Mouse (Mus musculus): ENCODE results near the gene Akap8l.

- TF ChIP-seq TAL1 (IDR thresholded peaks at IDR 0.05; ENCODE audit: low read length) (no peak), GATA1 (IDR thresholded peaks at IDR 0.05; ENCODE audit: low read length) (no peak)
Measured at GRCm38 (mm10) chr17:32307963-32308362, 42.4 kb downstream of the Akap8l start.

Measured in erythroblast, embryonic 14.5 days (primary cell).